Mouse (Mus musculus): Measurements from ENCODE around the gene Elf2.
A peak's percentile ranks its signal among the peaks of the same experiment; 100 is the strongest.

Gene Elf2

DNA sequence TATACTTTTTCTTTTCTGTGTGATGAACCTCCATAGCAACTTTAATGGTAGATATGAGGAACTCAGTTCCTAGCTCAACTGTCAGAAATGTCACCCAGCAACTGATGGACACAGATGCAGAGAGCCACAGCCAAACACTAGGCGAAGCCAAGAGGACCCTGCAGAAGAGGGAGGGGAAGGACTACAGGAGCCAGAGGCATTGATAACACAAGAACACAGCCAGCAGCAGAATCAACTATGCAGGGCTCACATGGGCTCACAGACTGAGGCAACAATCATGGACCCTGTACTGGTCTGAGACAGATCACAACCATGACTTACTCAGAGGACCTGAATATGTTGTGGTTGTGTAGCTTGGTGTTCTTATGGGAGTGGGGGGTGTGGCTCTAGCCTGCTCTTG, 56.1 kb downstream of the Elf2 start:
- DNase-seq (ENCODE audit: low read depth, low spot score): no peak

- no peak for DNase-seq (ENCODE audit: low read depth, low spot score)
Observed at GRCm38 (mm10) chr3:51281727-51282126, 58.7 kb downstream of the Elf2 start.

DNA sequence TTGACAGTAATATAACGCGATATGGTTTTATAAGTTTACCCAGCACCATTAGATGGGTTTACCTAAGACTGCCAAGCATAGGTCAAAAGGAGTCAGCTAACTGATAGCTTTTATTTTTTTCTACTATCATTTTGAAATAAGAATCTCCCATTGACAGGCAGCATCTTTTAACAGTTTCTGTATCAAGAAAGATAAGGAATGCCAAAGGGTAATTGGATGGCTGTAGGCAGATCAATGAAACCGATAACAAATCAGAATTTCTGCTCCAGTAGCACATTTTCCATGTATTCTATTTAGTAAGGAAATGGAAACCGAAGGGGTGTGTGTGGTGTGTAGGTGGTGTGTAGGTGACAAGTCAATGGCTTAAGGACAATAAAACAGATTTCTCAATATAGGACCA, 62.0 kb downstream of the Elf2 start:
- DNase-seq (ENCODE audit: low read depth, low spot score): no peak

DNA sequence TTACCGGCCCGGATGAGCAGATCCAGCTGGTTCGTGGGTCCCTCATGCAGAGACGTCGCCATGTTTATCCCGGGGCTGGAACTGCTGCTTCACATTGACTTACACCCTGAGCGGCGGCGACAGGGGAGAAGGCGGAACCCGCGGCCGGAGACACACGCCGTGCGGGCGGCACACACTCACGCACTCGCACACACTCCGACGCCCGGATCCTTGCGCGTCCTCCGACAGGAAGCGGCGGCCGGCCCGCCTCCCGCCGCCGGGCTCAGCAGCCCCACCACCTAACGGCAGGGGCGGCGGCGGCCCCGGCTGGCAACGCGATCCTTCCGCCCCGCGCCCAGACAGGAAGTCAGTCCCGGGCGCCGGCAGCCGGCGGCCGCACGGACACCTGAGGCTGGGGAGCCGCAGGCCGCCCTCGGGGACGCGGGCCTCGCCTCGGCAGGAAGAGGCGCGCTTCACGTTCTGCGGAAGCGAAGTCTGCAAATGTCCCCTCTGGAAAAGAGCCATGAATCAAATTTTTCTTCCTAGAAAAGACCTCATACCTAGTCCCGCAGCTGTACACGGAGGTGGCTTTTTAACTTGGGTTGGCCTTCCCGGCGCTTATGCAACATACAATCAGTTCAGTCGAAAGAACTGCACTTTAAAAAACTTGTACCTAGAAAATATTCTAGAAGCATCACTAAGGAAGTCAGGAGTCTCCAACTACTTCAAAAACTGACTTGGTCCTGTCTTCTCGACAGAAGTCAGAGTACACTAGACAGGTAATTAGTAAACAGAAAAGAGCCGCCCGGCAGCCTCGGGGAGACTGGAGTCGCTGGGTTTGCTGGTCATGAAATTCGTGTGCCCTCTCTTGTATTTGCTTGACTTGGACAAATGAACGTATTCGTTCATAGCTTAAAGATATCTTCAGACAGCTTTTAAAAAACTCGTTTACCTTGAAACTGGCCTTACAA, 63.0 kb downstream of the Elf2 start:
- DNase-seq (ENCODE audit: low read depth, low spot score): peak; percentile 95

DNA sequence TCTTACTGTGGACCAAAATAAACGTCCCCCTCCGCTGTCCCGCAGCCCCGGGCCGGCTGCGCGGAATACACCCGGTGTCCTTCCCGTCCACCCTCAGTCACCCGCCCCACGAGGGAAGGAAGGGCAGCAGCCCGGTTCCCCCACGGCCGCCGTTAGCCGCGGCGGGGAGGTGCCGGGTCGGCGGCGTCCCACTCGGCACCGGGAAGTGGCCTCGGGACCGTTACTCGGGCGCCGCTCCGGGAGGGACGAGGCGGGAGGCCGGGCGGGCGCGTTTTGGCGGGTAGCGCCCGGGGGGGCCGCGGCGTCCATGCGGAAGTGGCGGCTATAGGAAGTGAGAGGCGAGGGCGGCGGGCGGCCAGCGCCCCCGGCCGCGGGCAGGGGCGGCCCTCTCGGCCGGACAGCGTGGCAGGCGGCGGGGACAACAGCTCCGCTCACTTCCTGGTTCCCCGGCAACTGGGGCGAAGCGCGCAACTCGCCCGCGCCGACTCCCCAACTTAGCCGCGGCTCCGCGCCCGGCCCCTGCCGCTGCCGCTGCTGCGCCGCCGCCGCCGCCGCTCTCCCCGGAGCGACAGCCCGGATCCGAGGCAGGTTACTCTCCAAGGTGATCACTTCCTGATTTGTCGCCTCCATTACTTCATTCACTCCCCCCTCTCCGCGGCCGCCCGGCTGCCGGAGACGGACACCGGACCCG, 63.9 kb downstream of the Elf2 start:
- peak; percentile 49 for DNase-seq (ENCODE audit: low read depth, low spot score)

DNA sequence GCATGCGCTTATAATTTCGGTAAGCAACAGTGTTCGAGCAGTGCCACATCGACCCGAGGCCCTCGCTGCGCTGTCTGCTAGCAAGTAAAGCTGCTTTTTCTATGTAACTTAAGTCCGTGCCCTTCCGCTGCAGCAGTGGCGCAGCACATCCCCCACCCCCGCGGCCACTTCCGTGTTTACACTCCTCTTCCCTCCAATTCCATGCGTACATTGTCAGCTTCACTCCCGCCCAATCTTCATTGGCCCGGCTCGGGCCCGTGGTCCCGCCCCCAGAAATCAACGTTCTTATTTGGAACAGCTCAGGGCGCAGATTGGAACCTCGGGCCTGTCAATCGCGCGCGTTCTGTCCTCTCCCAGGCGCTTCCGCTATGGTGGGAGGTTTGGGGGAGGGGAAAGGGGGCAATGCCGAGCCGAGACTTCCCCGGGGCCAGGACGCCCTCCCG, 64.5 kb downstream of the Elf2 start:
- DNase-seq (ENCODE audit: low read depth, low spot score): peak; percentile 99

- peak; percentile 39 for DNase-seq (ENCODE audit: low read depth, low spot score)
Observed at GRCm38 (mm10) chr3:51270069-51270817, 70.2 kb downstream of the Elf2 start.

- no peak for DNase-seq (ENCODE audit: low read depth, low spot score)
Observed at GRCm38 (mm10) chr3:51268434-51268833, 72.0 kb downstream of the Elf2 start.

DNA sequence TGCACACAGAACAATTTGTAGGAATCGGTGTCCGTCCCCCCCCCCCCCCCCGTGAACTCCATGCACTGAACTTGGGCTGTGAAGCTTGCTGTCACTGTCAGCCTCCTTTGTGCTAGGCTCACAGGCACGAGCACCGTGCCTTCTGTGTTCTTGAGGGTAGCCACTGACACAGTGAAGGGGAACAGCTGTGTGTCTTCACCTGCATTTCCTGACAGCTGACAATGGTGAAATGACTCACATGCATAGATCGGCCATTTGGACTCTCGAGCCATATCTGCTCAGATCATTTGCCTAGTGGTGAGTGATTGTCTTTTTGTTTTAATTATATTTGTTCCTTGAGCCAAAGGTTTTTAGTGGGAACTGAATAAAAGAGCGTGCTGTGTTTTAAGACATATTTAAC, 77.5 kb downstream of the Elf2 start:
- DNase-seq (ENCODE audit: low read depth, low spot score): no peak

DNA sequence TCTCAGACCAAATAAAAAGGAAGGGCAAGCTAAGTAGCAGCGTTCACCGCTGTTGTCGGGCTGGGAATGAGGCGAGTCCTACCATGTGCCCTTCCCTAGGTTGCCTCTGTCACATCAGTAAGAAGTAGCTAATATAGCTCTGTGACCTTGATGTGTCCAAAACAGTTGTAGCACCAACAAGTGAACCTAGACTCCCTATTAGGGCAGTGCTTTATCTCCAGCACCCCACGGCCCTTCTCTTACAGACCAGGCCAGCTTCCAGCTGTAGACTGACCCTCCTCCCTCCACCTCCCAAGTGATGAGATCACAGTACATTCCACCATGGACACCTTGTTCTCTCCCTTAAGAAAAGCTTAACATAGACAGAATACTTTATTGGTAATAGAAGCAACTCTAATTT, 82.4 kb downstream of the Elf2 start:
- no peak for DNase-seq (ENCODE audit: low read depth, low spot score)

- DNase-seq (ENCODE audit: low read depth, low spot score): no peak
Observed at GRCm38 (mm10) chr3:51256450-51256849, 84.0 kb downstream of the Elf2 start.

DNA sequence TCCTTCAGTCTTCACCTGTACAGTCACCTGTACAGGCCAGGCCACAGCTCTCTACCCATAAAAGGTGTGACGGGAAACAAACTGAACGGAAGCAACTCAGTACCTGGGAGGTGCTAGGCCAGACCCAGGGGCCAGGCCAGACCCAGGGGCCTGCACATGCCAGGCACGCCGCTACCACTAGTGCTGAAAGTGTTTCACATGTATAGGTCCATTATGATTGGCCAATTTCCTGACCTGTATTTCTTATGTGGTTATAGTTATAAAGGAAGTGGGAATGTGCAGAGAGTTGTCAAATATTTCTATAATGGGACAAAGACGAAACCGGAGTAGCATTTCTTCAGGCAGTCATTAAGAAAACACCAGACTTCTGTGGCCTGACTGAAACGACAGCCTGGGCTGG, 85.7 kb downstream of the Elf2 start:
- no peak for DNase-seq (ENCODE audit: low read depth, low spot score)

GRCm38 (mm10) chr3:51252689-51253402, 87.6 kb downstream of the Elf2 start:
- DNase-seq (ENCODE audit: low read depth, low spot score): no peak

GRCm38 (mm10) chr3:51252223-51252622, 88.2 kb downstream of the Elf2 start:
- DNase-seq (ENCODE audit: low read depth, low spot score): no peak

- peak; percentile 44 for DNase-seq (ENCODE audit: low read depth, low spot score)
Observed at GRCm38 (mm10) chr3:51251057-51251456, 89.4 kb downstream of the Elf2 start.

- no peak for DNase-seq (ENCODE audit: low read depth, low spot score)
Observed at GRCm38 (mm10) chr3:51249866-51250265, 90.6 kb downstream of the Elf2 start.

DNA sequence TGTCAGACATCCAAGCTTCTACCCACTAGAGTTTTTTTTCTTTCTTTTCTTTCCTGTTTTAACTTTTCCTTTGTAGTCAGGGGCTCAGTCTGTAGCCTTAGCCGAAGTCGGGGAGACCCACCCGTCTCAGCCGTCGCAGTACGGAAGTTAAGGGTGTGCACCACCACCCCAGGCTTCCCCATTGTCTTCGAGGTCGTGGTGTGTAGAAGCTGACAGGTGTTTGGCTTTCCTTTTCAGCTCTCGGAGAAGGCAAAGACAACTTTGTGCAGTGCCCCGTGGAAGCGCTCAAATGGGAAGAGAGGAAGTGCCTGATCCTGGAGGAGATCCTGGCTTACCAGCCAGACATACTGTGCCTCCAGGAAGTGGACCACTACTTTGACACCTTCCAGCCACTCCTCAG, 91.0 kb downstream of the Elf2 start:
- no peak for DNase-seq (ENCODE audit: low read depth, low spot score)

- no peak for DNase-seq (ENCODE audit: low read depth, low spot score)
Observed at GRCm38 (mm10) chr3:51248600-51248999, 91.9 kb downstream of the Elf2 start.

DNA sequence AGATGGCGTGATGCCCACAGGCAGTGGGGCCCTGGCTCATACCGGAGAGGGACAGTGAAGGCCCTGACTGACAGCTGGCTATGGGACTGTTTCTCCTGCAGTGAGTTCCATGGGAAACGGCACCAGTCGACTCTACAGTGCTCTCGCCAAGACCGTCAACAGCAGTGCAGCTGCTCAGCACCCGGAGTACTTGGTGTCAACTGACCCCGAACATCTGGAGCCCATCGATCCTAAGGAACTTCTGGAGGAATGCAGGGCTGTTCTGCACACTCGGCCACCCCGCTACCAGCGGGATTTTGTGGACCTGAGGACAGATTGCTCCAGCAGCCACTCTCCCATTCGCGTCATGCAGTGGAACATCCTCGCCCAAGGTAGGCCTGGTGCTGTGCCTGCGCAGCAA, 92.8 kb downstream of the Elf2 start:
- DNase-seq (ENCODE audit: low read depth, low spot score): no peak

DNA sequence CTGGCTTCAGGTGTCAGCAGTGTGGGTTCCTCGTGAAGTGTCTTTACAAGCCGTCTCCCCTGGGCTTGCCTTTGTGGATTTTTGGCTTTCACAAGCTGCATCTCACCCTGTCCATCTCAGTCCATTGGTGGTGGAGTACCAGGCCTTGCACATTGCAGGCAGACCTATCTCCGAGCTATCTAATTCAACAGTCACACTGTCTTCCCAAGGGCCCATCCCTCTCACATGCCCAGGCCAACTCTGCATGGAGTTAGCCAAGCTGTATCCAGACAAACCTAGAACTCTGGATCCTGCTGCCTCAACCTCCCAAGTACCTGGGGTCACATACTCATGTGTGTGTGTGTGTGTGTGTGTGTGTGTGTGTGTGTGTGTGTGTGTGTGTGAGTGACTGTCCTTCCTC, 100.9 kb downstream of the Elf2 start:
- DNase-seq (ENCODE audit: low read depth, low spot score): no peak

GRCm38 (mm10) chr3:51238515-51238914, 101.9 kb downstream of the Elf2 start:
- DNase-seq (ENCODE audit: low read depth, low spot score): no peak

GRCm38 (mm10) chr3:51234752-51235055, 105.8 kb downstream of the Elf2 start:
- no peak for DNase-seq (ENCODE audit: low read depth, low spot score)

Data from brain, adult 2 months (tissue).